Mouse (Mus musculus) layer of hippocampus, adult 18-20 months (tissue): ENCODE data around the gene Il27ra. TPM values are rescaled to one million over a fixed set of nuclear protein-coding genes. Genes with fewer than 3 reads are reported as not detected.
"Not testable (repeated sequence)": the region's sequence is repeated elsewhere in the genome, so short reads cannot be mapped to it uniquely, and the experiment has no call there.

Experiments used
- DNase-seq, 2 experiments: peaks; one replicate each; pipeline ENCODE4 v3.0.0; 2022; ENCODE audit warnings: low spot score in 2 of 2
- microRNA-seq, 2 experiments: library from miRNA; unstranded; fragments of <30 nt; microRNA quantifications; one replicate each; pipeline ENCODE4 v1.2.0; 2021
- total RNA-seq, 2 experiments: library from RNA; stranded (reverse); gene quantifications; 2 replicates each; pipeline ENCODE4 v1.2.3; 2021

The Il27ra gene
- total RNA-seq, 2 experiments from 2014 or later: 1.6 to 1.9 TPM

DNA sequence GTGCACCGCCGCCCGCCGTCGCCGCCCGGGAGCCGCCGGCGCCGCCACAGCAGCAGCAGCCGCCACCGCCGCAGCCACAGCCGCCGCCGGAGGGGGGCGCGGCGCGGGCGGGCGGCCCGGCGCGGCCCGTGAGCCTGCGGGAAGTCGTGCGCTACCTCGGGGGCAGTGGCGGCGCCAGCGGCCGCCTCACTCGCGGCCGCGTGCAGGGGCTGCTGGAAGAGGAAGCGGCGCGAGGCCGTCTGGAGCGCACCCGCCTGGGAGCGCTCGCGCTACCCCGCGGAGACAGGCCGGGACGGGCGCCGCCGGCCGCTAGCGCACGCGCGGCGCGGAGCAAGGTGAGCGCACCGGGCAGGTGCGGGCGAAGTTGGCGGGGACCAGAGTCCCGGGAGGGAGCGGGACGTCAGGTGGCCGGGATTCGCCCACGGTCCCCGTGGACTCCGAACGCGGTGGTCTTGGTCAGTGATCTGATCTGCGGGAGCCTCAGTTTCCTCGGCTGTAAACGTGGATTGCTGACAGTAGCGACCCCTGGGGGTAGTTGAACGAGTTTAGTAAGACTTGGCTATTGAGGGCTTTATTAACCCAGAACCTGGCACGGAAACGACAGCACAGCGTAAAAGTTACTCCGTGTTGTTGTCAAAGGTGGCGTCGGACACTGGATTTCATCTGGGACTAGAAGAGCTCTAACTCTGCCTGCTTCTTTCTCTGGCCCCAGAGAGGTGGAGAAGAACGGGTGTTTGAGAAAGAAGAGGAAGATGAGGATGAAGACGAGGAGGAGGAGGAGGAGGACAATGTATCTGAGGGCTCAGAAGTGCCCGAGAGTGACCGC lies 43.9 kb downstream of the Il27ra start:
- peak in 1 of 2 experiments; percentile 57 for DNase-seq

DNA sequence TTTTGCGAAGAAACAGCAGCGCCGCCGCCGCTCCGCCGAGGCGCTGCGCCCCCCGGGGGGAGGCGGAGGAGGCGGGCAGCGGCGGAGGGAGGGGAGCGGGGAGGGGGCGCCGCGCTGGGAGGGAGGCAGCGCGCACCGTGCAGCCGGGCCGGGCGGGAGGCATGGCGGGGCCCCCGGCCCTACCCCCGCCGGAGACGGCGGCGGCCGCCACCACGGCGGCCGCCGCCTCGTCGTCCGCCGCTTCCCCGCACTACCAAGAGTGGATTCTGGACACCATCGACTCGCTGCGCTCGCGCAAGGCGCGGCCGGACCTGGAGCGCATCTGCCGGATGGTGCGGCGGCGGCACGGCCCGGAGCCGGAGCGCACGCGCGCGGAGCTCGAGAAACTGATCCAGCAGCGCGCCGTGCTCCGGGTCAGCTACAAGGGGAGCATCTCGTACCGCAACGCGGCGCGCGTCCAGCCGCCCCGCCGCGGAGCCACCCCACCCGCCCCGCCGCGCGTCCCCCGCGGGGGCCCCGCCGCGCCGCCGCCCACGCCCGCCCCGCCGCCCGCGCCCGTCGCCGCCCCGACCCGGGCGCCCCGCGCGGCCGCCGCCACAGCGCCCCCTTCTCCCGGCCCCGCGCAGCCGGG lies 44.8 kb downstream of the Il27ra start, which contains the start of gene Samd1:
Samd1 (plus strand) TSS at position 162 of the 631 bp plus-strand sequence.
- DNase-seq: peak in 1 of 2 experiments; percentile 59

DNA sequence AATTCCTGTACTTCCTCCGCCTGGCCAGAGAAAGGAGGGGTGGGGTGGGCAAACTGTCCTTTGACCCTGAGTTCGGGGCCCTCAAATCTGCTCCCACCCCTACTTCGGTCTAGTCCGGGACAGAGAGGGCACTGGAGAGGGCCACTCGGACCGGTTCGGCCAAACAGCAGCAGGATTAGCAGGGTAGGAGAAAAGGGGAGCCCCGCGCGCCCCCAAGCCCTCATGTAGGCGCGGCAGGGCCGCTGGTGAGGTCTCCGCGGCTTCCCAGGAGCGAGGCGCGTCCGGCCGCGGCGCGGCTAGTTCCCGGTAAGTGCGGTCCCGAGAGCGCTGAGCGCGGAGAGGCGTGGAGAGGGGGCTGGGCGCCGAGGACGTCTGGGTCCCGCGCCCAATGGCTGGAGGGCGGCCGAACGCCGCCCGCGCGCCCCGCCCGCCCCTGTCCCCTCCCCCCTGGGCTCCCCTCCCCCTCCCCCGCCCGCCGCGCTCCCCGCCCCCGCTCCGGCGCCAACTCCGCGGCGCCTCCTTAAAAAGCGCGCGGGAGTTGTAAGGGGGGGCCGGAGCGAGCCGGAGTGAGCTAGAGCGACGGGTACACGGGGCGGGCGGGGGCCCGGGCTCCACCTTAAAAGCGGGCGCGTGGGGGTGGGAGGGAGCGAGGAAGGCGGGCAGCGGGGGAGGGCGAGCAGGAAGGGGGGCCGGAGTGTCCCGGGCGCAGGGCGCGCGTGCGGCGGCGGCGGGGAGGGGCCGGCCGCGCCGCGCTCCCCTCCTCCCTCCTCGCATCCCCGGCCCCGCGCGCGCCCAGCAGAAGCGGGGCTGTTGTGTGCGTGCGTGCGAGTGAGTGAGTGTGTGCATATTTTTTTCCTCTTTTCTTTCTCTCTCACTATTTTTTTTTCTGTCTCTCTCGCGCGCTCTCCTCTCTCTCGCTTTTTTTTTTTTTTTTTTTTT lies 45.6 kb downstream of the Il27ra start:
- peak in 1 of 2 experiments; percentile 80 for DNase-seq

DNA sequence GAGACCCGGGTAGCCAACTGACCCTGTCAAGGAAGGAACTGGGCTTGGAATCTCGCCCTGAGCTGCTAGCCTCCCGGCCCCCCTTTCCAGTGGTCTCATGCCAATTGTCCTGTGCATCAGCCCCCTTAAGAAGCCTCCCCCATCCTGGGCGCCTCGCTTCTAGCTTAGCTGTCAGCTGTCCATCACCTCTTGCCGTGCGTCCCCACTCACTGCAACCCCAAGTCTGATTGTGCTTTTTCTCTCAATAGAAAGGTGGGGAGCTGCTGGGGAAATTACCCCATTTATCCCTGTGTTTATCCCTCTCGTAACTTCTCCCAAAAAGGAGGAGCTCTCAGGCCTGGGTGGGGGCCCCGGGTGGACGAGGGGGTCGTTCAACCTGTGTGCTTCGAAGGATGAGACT lies 46.4 kb downstream of the Il27ra start:
- no peak for DNase-seq

DNA sequence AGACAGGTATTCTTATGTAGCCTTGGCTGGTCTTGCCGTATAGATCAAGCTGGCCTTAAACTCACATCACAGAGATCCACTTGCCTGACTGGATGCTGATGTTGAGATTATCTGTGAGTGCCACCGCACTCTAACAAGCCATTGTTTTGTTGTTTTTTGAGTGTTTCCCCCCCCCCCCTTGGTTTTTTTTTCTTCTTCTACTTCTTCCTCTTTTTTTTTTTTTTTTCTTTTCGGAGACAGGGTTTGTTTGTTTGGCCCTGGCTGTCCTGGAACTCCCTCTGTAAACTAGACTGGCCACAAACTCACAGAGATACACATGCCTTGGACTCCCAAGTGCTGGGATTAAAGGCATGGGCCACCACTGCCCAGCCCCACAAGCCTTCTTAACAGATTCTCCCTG lies 48.4 kb downstream of the Il27ra start:
- DNase-seq: no peak

DNA sequence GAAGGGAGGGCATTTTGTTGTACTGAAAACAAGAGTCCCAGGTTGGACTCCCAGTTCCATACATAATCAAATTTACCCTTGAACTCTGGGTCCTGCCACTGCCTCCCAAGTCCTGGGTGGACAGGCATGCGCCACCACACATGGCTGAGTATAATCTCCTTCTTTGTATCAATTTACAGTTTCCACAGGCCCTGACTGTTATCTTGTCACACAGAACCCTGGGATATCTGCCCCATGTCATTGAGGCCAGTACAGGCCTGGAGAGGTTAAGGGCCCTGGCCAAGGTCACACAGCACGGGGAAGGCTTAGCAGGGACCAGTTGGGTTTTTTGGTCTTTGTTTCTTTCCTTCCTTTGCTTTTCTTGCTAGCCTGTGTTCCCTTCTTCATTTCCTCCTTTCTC lies 49.9 kb downstream of the Il27ra start:
- DNase-seq: no peak

DNA sequence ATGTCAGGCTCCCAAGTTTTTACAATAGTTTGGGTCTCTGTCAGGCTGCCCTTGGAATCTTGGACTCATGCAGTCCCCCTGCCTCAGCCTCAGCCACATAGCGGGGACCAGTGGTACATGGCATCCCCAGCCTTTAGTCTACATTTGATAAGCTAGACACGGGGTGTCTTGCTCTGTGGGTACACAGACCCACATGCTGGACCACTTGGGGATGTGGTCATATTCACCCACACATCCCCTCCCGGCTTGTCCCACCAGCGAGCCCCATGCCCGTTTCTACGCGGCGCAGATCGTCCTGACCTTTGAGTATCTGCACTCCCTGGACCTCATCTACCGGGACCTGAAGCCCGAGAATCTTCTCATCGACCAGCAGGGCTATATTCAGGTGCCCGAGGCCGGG lies 52.2 kb downstream of the Il27ra start:
- no peak for DNase-seq

DNA sequence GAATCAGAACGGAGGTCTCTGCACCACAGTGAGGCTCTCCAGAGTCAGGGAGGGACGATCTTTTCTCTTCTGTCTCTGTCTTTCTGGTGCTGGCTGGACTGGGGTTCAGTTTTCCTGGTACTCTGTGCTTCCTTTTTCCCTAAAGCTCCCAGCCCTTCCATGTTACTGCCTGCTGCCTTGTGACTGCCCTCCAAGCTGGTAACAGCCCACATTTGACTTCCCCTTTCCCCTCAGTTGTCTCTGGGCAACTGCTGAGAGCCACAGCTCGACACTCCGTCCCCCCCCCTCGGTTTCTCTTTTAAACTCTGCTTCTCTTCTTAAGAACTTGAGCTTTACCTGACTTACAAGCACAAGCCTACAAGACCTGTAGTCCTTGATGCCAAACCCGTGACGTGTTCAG lies 53.1 kb downstream of the Il27ra start:
- DNase-seq: no peak

DNA sequence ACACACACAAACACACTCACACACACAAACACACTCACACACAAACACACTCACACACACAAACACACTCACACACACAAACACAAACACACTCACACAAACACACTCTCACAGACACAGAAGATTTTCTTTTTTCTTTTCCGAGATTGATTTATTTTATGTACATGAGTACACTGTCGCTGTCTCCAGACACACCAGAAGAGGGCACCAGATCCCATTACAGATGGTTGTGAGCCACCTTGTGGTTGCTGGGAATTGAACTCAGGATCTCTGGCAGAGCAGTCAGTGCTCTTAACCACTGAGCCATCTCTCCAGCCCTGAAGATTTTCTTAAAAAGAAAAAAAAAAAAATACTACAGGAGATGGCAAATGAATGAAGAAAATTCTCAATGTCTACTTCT lies 59.2 kb downstream of the Il27ra start:
- not testable (repeated sequence) for DNase-seq

DNA sequence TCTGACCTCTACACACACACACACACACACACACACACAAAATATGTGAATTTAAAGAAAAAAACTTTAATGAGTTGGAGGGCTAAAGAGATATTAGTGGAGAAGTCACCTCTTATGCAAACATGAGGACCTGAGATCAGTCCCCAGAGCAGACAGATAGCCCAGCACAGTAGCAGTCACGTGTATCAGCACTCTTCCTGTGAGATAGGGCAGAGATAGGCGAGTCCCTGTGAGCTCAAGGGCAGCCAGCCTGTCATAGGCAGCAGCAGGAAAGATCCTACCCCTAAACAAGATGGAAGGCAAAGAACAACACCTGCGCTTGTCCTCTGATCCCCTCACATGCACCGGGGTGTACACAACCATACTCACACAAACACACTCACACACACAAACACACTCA lies 59.9 kb downstream of the Il27ra start:
- DNase-seq: no peak

DNA sequence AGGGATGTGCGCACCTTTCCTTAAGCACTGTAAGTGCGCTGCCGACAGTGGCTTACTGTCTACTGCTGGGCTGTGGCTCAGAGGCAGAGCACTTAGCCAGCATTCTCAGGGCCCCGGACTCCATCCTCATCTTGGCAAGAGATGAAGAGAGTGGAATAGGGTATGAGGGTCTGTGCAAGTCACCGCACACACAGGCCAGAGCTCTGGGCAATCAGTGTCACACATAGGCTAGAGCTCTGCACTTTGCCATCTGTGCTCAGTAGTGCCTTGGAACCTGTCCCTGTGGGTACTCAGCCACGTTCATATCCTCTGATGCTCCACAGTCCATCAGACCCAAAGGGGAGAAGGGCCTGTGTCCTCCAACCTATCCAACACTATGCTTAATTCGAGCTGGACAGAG lies 60.9 kb downstream of the Il27ra start:
- DNase-seq: no peak

DNA sequence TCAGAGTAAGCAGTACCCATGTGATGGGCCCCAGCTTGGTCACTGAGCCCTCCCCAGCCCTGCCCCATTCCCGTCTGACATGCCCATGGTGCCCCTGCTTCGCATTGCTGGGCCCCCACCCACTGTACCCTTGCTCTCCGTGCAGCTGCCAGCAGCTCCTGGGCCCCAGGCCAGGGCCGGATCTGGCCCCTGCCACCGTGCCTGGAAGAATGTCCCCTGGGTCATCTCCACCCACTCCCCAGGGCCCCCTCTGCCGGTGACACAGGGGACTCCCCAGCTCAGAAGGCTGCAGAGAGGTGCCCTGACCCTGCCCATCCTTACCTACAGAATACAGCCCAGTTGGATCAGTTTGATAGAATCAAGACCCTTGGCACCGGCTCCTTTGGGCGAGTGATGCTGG lies 61.5 kb downstream of the Il27ra start:
- DNase-seq: no peak

Small RNAs within 50 kb of the gene (microRNA-seq; reads per million reads assigned to microRNA genes)
- gene Mir1199 (0.98 to 0.99 reads per million in 2 experiments), gene Mir709 (0 reads per million in 2 experiments), gene Mir8111 (5.4 to 11.7 reads per million in 2 experiments)

Other genes starting within 250 kb of the Il27ra start
- gene Adgrl1, start 142.5 kb downstream of the Il27ra start, total RNA-seq: 100 to 1,000 TPM; 306 to 309 TPM
- under 1 TPM; 0.68 to 0.72 TPM for gene Gm10644, start 87.4 kb downstream of the Il27ra start, total RNA-seq
- gene Asf1b, start 87.1 kb downstream of the Il27ra start, total RNA-seq: under 1 TPM; 0.36 to 0.47 TPM
- 100 to 1,000 TPM; 274 to 277 TPM for gene Prkaca, start 69.6 kb downstream of the Il27ra start, total RNA-seq
- gene Samd1, start 44.9 kb downstream of the Il27ra start, total RNA-seq: 10 to 100 TPM; 42.1 to 44.4 TPM
- gene 1700067K01Rik, start 41.1 kb downstream of the Il27ra start, total RNA-seq: under 1 TPM; 0.50 to 0.61 TPM
- 1 to 10 TPM in 1 of 2 experiments, under 1 TPM in 1; 0.63 to 2.0 TPM for gene 2210011C24Rik, start 30.4 kb downstream of the Il27ra start, total RNA-seq
- 1 to 10 TPM; 3.5 to 4.1 TPM for gene Palm3, start 21.1 kb downstream of the Il27ra start, total RNA-seq
- not detected for gene Rln3, start 2.4 kb upstream of the Il27ra start, total RNA-seq
- 1 to 10 TPM; 4.9 to 5.6 TPM for gene Gm10643, start 22.5 kb upstream of the Il27ra start, total RNA-seq
- 10 to 100 TPM; 27.3 to 28.1 TPM for gene Rfx1, start 24.2 kb upstream of the Il27ra start, total RNA-seq
- 10 to 100 TPM; 16.9 to 17.6 TPM for gene Dcaf15, start 62.2 kb upstream of the Il27ra start, total RNA-seq
- gene Podnl1, start 83.4 kb upstream of the Il27ra start, total RNA-seq: not detected
- 10 to 100 TPM; 57.4 to 61.0 TPM for gene Cc2d1a, start 105.3 kb upstream of the Il27ra start, total RNA-seq
- 1 to 10 TPM; 3.1 to 3.2 TPM for gene 4930432K21Rik, start 105.4 kb upstream of the Il27ra start, total RNA-seq
- 1 to 10 TPM; 2.3 to 2.7 TPM for gene Nanos3, start 142.6 kb upstream of the Il27ra start, total RNA-seq
- 10 to 100 TPM; 17.0 to 17.3 TPM for gene Zswim4, start 194.5 kb upstream of the Il27ra start, total RNA-seq
- gene D8Ertd738e, start 207.1 kb upstream of the Il27ra start, total RNA-seq: 100 to 1,000 TPM; 132 to 136 TPM
- 10 to 100 TPM; 17.4 to 17.5 TPM for gene Mri1, start 214.7 kb upstream of the Il27ra start, total RNA-seq
- gene Ccdc130, start 227.8 kb upstream of the Il27ra start, total RNA-seq: 10 to 100 TPM; 25.7 to 27.2 TPM